Mouse (Mus musculus) layer of hippocampus, adult 8-10 months (tissue): ENCODE results near the gene Dyrk3. TPM values are rescaled to one million over a fixed set of nuclear protein-coding genes. Genes with fewer than 3 reads are reported as not detected.
A peak's percentile ranks its signal among the peaks of the same experiment; 100 is the strongest.

Experiments used
- DNase-seq, 2 experiments: peaks; one replicate each; pipeline ENCODE4 v3.0.0; 2022; ENCODE audit warnings: low spot score in 2 of 2
- total RNA-seq, 4 experiments: library from RNA; stranded (reverse); gene quantifications; 2 replicates each; pipeline ENCODE4 v1.2.4; 2022

The Dyrk3 gene
- 10 to 100 TPM; 13.5 to 17.6 (median 14.6) TPM for total RNA-seq

DNA sequence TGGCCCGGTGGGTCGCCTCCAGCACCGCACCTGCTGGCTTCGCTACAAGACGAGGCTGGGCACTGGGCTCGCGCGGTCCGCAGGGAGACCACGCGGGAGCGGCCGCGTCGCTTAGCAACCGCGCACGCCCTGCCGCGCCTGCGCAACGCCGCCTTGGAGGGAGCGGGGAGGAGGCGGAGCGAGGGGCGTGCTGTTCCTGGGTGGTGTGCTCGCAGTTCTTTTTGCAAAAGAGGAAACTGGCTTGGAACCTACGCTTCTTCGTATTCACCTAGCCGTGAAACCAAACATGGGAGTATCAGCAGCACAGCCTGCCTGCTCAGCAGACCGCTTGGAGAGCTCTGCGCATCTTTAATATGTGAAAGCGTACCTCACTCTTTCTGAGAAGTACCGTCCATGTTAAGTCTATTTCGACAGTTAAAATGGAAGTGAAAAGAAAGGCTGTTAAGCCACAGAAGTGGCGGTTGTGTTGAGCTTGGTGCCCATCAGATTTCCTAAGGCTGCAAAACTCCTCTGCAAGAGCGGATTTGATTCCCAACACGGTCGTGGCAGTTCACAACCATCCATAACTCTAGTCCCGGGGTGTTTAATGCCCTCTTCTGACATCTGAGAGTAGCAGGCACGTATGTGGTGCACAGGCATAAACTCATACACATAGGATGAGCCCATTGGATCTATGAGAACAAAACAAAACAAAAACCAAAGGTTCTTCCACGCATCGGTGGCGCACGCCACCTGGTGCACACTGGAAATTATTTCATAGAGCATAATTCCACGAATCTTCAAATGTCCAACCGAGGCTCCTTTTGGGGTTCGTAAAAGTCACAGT is at the start of gene Dyrk3:
Dyrk3 (minus strand) TSS at position 150 of the 826 bp plus-strand sequence.
- peak; percentile 77 to 88 for DNase-seq

- DNase-seq: no peak
Measured at GRCm38 (mm10) chr1:131187856-131188255, 49.7 kb upstream of the Dyrk3 start.

DNA sequence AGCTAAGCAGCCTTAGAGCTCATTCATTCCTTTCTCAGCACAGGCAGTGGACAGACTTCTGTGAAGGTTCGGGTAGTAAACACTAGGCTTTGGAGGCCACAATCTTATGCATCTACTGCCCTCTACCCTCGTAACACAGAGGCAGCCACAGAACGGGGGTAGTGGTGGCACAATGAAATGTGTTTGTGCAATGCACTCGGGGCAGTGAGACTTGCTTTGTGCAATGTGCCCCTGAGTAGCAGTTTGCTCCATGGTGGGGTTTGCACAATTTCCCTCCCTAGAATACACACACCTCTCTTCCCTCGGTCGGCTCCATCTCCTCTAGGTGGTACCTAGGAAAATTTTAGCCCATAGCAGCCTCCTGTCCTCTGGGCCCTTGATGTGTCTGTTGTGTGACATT is 48.9 kb upstream of the Dyrk3 start:
- no peak for DNase-seq

DNA sequence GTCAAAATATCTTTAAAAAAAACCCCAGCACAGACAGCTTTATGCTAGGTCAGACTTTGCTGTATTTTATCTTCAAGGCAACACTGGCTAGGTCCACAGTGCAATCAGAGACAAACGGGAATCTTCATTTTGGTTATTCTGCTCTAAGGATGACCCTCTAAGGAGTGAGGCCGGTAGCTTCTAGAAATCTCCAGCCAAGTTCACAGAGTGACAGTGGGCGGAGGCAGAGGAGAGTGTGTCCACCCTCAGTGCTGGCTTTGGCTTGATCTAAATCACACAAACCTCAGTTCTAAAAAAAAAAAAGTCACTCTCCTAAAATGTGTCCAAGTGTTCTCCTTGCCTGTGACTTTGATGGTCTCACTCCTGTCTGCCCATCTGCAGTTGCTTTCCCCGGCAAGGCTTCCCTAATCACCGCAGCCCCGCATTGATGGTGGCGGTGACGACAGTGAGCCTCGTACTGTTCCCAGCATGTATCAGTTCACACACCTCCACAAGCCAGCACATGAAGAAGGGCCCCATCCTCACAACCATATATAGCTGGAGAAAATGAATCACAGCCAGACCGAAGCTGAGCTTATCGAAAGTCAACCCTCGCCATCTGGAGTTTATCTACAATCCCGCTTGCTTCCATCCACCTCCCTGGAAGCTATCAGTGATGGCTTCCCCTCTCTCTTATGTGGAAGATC is 47.8 kb upstream of the Dyrk3 start:
- peak; percentile 41 to 46 for DNase-seq

GRCm38 (mm10) chr1:131184956-131185660 is 47.0 kb upstream of the Dyrk3 start:
- DNase-seq: no peak

DNA sequence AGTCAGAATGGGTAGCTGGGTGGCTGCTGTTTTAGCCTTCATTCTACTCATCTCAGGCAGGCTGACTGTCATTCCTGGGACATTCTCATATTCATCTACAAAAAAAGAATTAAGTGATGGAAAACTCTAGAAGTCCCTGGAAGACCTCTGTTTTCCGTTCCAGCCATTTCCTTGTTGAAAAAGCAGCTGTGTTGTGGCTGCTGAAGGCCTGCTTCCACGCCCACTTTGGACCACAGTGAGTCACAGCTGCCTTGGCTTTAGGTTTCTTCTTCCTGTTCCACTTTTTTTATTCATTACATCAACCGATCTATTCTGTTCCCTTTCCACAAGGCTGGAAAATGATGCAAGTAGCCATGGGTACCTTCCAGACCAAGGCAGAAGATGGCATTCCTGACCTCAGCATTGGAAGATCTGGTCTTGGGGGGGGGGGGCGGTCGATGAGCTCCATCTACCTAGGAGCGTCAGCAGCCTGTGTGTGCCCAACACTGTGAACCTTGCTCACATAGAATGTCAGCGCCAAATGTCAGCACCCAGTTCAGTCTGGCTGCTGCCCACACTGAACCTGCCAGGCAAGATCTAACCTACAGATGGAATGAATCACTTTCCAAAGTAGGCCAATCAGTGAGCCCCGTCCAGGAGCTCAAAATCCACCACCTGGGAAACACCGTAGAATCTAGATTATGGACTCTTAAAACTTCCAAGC is 46.3 kb upstream of the Dyrk3 start:
- no peak for DNase-seq

- no peak for DNase-seq
Measured at GRCm38 (mm10) chr1:131183201-131183600, 45.1 kb upstream of the Dyrk3 start.

DNA sequence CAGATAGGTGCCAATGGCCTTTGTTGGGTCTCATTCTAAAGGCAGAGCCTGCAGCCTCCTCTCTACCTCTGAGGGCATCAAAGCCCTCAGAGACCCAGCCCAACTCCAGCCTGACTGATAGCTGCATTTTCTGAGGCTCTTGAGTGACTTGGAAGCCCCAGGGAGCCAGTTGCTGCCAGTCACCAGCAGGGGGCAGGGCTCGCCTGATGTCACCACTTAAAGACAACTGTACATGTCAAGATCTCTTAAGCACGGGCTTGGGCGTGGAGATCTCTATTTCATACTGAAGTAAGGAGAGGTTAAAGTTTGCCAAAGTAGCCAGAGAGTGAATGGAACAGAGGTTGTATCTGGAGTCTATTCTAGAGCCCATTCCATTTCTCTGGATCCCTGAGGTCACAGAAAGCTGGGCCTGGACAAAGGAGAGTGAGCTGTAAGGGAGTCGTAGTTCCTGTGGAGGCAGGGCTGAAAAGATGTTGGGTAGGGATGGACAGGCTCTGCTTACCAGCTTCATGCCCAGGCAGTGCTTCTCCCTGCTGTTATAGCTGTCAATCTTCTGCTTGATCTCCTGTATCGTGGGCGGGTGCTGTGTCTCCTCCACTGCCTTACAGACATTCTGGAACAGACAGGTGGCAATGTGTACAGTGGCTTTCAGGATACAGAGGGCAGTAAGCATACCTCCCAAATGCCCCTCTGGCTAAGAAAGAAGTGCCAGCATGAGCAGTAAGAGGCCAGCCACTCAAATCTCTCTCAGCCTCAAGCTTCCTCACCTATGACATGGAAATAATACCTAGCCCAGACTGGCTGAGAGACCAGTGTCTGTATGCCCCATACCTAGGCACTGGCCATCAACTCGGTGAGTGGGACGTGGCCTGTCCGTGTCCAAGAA is 43.7 kb upstream of the Dyrk3 start:
- peak; percentile 61 to 79 for DNase-seq

GRCm38 (mm10) chr1:131180386-131180785 is 42.2 kb upstream of the Dyrk3 start:
- no peak for DNase-seq

GRCm38 (mm10) chr1:131178083-131178482 is 39.9 kb upstream of the Dyrk3 start:
- no peak for DNase-seq

GRCm38 (mm10) chr1:131177249-131177648 is 39.1 kb upstream of the Dyrk3 start:
- no peak for DNase-seq

DNA sequence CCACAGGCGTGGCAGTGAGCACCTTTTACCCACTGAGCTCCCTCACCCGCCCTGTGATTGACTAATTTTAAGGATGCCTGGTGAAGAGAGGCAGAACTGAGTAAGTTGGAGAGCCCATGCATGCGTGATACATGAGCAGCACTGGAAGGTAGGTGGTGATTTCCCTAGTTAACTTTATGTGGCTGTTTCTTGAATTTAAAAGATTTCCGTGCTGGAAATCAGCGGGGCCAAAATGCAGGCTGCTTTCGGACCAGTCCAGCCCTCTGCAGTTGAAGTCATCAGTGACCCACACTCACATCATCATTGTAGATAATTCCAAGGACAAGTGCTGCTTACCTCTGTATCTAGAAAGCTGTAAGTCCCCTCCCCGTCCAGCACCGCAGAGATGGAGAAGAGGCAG is 37.7 kb upstream of the Dyrk3 start:
- DNase-seq: no peak

DNA sequence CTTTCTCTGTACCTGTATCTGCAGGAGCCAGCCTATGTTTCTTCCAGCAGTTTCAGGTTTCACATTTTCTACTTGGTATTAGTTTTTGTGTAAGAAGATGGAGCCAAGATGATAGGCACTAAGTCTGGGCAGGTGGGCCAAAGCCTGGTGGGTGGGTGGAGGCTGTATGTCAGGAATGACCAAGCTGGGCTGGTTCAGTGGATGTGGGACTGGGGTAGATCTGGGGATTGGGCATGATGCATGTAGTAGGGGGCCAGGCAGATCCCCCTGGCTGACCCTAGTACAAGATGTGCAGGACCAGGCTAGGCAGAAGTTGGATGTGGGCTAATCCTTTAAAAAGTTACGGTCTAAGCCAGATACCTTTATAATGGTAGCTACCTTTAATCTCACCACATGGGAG is 37.0 kb upstream of the Dyrk3 start:
- DNase-seq: no peak

DNA sequence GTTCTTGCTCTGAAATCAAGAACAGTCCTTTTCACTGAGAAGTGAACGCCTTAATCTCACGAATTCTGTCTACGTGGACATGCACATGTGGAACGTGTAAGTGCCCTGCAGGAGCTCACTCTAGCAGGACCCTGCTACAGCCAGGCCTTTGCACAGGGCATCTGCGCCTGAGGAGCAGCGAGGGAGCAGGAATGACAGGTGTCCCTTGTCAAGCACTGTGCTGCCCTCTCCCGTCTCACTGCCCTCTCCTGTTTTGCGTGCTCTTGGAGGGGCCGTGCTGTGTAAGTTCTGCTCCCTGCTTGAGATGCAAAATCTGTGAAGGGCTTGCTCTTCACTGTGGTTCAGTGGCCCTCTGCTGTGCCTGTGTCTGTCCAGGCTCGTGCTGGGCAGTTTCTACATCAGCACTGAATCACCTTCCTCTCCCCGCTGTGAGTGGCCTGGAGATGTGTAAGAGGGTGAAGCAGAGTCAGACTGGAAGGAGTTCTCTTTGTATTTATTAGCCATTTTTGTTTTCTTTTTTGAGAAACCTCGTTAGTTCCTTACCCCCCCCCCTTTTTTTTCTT is 36.2 kb upstream of the Dyrk3 start:
- DNase-seq: no peak

- DNase-seq: no peak
Measured at GRCm38 (mm10) chr1:131173809-131174208, 35.7 kb upstream of the Dyrk3 start.

- DNase-seq: no peak
Measured at GRCm38 (mm10) chr1:131173001-131173400, 34.9 kb upstream of the Dyrk3 start.

- DNase-seq: no peak
Measured at GRCm38 (mm10) chr1:131167612-131168011, 29.5 kb upstream of the Dyrk3 start.

- no peak for DNase-seq
Measured at GRCm38 (mm10) chr1:131164427-131164826, 26.3 kb upstream of the Dyrk3 start.

DNA sequence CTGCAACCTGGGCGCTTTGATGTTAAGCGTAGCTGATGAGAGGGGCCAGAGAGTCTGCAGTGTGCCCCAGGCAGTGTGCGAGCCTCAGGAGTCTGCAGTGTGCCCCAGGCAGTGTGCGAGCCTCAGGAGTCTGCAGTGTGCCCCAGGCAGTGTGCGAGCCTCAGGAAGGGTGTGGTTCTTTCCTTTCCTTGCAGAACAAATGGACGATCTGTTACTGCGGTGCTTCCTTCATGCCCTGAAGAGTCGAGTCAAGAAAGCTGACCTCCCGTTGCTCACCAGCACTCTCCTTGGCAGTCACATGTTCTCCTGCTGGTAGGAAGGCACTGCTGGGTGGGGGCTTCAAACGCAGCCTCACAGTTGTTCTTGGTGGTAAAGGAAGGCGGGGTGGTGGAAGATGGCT is 23.0 kb upstream of the Dyrk3 start:
- no peak for DNase-seq
